Mouse (Mus musculus) limb, embryonic 15.5 days (tissue): Measurements from ENCODE around the gene Wdfy3. TPM values are rescaled to one million over a fixed set of nuclear protein-coding genes. Genes with fewer than 3 reads are reported as not detected.
"Not testable (repeated sequence)": the region's sequence is repeated elsewhere in the genome, so short reads cannot be mapped to it uniquely, and the experiment has no call there.

ENCODE experiments used
- ATAC-seq: fragments of 200-750 bp; cut with Nextera tagmentation; 2 replicates; pipeline ENCODE4 v1.8.0; 2017; ENCODE audit warnings: low read depth, moderate TSS enrichment; ENCODE audit not compliant: insufficient number of reproducible peaks, low FRiP score, low TSS enrichment
- H3K27ac ChIP-seq: fragments of 300-500 bp; sonication (generic); 2 replicates; pipeline ENCODE4 v1.5.1; 2015; ENCODE audit warnings: moderate library complexity, mild to moderate bottlenecking, inconsistent platforms
- H3K27me3 ChIP-seq: fragments of 300-500 bp; sonication (generic); 2 replicates; pipeline ENCODE4 v1.6.1; 2015; ENCODE audit warnings: inconsistent platforms
- H3K36me3 ChIP-seq: fragments of 300-500 bp; sonication (generic); 2 replicates; pipeline ENCODE4 v1.6.1; 2015; ENCODE audit warnings: inconsistent platforms
- H3K4me1 ChIP-seq: fragments of 300-500 bp; sonication (generic); 2 replicates; pipeline ENCODE4 v1.6.1; 2015; ENCODE audit warnings: inconsistent platforms
- H3K4me2 ChIP-seq: fragments of 300-500 bp; sonication (generic); 2 replicates; pipeline ENCODE4 v1.6.1; 2015; ENCODE audit warnings: mild to moderate bottlenecking, inconsistent platforms
- H3K4me3 ChIP-seq: fragments of 300-500 bp; sonication (generic); 2 replicates; pipeline ENCODE4 v1.5.1; 2015; ENCODE audit warnings: mild to moderate bottlenecking, inconsistent platforms
- H3K9ac ChIP-seq: fragments of 300-500 bp; sonication (generic); 2 replicates; pipeline ENCODE4 v1.6.1; 2015; ENCODE audit warnings: inconsistent platforms
- H3K9me3 ChIP-seq: fragments of 300-500 bp; sonication (generic); 2 replicates; pipeline ENCODE4 v1.6.1; 2016; ENCODE audit warnings: inconsistent platforms
- WGBS: fragments of 180-500 bp; shearing (Covaris S2); methylation state at CpG from one replicate; pipeline ENCODE4 v1.1.7; 2015; 5-methylcytosine and 5-hydroxymethylcytosine counted together
- polyA plus RNA-seq: library from polyadenylated mRNA; unstranded; fragments of >200 nt; fragmentation: Nextera tagmentation; extraction: Ambion mirVana; gene quantifications from 2 replicates; pipeline ENCODE4 v1.2.1, GENCODE M21; 2015

The Wdfy3 gene
- polyA plus RNA-seq, 1 experiment from 2014 or later, result 14.4 TPM

- Histone ChIP-seq H3K27me3 (no peaks in the 10 kb centered on the region), H3K9ac (no peak overlapping the region), H3K4me2 (no peak overlapping the region), H3K4me3 (no peak overlapping the region), H3K9me3 (no peaks in the 10 kb centered on the region), H3K27ac (no peak overlapping the region), H3K36me3 (peaks cover 87% of the 10 kb centered on the region), H3K4me1 (no peaks in the 10 kb centered on the region)
- WGBS, result 89% methylated on average over 10 of the region's 10 CpGs
- ATAC-seq, result no peak
Measured at GRCm38 (mm10) chr5:101858891-101859436, 210.8 kb downstream of the Wdfy3 start.

DNA sequence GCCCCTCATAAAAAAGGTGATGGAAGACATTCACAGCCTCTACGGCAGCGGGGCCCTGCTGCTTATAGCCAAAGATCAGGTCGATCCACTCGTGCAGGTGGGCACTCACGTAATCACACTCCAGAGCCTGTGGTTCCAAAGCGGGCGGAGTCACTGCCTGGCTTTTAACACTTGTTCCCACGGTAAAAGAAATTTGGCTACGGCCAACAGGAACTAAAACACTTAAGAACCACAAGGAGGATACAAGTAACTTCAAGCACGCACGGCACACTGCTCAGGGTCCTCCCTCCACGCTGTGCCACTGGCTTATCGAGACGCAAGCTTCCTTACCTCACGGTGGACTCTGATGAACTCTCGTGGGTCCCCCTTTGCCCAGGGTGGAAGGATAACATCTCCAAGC, 214.2 kb downstream of the Wdfy3 start:
- WGBS, result 87% methylated on average over 16 of the region's 16 CpGs
- Histone ChIP-seq H3K9me3 (no peaks in the 10 kb centered on the region), H3K4me1 (no peaks in the 10 kb centered on the region), H3K27me3 (no peaks in the 10 kb centered on the region), H3K4me2 (no peak overlapping the region), H3K27ac (no peak overlapping the region), H3K4me3 (no peak overlapping the region), H3K9ac (no peak overlapping the region), H3K36me3 (peaks cover 88% of the 10 kb centered on the region)
- no peak for ATAC-seq

DNA sequence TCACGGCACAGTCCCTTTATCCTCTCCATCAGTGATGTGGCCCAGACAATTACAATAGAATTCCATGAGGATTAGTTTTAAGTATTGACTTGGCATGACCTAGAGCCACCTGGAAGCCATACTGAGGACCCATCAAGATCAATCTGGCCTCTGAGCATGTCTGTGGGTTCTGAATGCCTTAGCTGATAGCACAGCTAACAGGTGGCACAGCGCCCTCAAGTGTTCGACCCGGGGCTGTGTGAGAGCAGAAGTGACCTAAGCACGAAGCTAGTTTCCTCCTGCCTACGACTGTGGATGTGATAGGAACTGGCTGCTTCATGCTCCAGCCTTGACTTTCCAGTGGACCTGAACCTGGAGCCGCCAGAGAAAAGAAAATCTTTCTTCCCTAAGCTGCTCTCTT, 215.1 kb downstream of the Wdfy3 start:
- no peak for ATAC-seq
- Histone ChIP-seq H3K36me3 (peaks cover 92% of the 10 kb centered on the region), H3K27ac (no peak overlapping the region), H3K4me3 (no peak overlapping the region), H3K27me3 (no peaks in the 10 kb centered on the region), H3K4me1 (no peaks in the 10 kb centered on the region), H3K9ac (no peak overlapping the region), H3K4me2 (no peak overlapping the region), H3K9me3 (no peaks in the 10 kb centered on the region)
- 91% methylated on average over 7 of the region's 7 CpGs for WGBS

DNA sequence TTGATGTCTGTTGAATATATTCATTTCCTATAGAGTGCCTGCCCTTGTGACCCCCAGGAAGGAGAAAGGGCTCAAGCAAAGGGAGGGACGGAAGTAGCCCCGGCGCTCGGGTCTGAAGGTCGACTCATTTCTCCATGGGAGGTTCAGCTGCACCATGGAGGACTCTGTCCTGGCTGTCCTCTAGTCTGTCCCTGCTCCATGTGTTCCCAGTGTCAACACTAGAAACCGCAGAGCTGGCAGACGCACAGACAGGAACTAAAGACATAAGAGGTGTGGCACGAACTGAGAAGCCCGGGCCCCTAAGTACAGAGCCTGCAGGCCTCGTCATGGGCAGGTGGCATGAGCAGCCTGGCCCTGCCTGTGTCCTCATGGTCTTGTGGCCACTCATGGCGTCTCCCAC, 215.6 kb downstream of the Wdfy3 start:
- H3K36me3 ChIP-seq, result peaks cover 91% of the 10 kb centered on the region
- no peak overlapping the region for H3K4me3 ChIP-seq
- H3K4me2 ChIP-seq, result no peak overlapping the region
- H3K9ac ChIP-seq, result no peak overlapping the region
- no peak overlapping the region for H3K27ac ChIP-seq
- H3K4me1 ChIP-seq, result no peaks in the 10 kb centered on the region
- WGBS, result 96% methylated on average over 11 of the region's 11 CpGs
- ATAC-seq, result no peak
- no peaks in the 10 kb centered on the region for H3K9me3 ChIP-seq
- H3K27me3 ChIP-seq, result no peaks in the 10 kb centered on the region

DNA sequence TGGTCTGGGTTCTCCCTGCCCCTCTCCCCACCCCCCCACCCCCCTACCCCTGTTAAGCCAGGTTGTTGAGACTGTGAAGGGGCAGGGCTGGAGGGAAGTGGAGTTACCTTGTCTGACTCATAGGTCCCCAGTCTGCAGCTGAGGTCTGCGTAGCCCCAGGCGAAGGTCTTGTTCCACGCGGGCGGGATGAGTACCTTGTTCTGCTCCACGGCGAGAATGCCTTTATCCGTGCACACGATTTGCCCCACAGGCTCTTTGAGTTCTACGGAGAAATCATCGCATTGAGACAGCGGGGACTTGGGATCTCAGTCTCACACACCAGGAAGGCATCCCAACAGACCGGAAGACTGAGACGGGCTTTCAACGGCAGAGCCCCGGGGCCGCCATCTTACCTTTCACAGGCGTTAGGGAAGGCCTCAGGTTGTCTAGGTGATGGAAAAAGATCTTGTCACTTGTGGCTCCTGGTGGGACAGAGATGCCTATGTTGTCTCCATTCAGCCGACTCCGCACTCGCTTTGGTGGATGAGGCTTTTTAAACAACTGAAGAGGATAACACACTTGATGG, 217.5 kb downstream of the Wdfy3 start:
- H3K9ac ChIP-seq, result no peak overlapping the region
- peaks cover 91% of the 10 kb centered on the region for H3K36me3 ChIP-seq
- H3K27me3 ChIP-seq, result no peaks in the 10 kb centered on the region
- 95% methylated on average over 21 of the region's 21 CpGs for WGBS
- H3K27ac ChIP-seq, result no peak overlapping the region
- H3K4me2 ChIP-seq, result no peak overlapping the region
- no peak overlapping the region for H3K4me3 ChIP-seq
- H3K4me1 ChIP-seq, result no peaks in the 10 kb centered on the region
- no peaks in the 10 kb centered on the region for H3K9me3 ChIP-seq
- ATAC-seq, result no peak

- no peaks in the 10 kb centered on the region for H3K27me3 ChIP-seq
- no peak overlapping the region for H3K27ac ChIP-seq
- WGBS, result 84% methylated on average over 7 of the region's 7 CpGs
- no peaks in the 10 kb centered on the region for H3K9me3 ChIP-seq
- no peak overlapping the region for H3K4me2 ChIP-seq
- ATAC-seq, result no peak
- no peak overlapping the region for H3K4me3 ChIP-seq
- peaks cover 98% of the 10 kb centered on the region for H3K36me3 ChIP-seq
- H3K4me1 ChIP-seq, result no peaks in the 10 kb centered on the region
- H3K9ac ChIP-seq, result no peak overlapping the region
Measured at GRCm38 (mm10) chr5:101851133-101851532, 218.6 kb downstream of the Wdfy3 start.

- 71% methylated on average over 4 of the region's 4 CpGs for WGBS
- H3K27me3 ChIP-seq, result no peaks in the 10 kb centered on the region
- H3K4me1 ChIP-seq, result no peaks in the 10 kb centered on the region
- H3K36me3 ChIP-seq, result peaks cover 98% of the 10 kb centered on the region
- H3K9me3 ChIP-seq, result no peaks in the 10 kb centered on the region
- no peak overlapping the region for H3K4me3 ChIP-seq
- no peak overlapping the region for H3K9ac ChIP-seq
- no peak for ATAC-seq
- no peak overlapping the region for H3K27ac ChIP-seq
- H3K4me2 ChIP-seq, result no peak overlapping the region
Measured at GRCm38 (mm10) chr5:101847762-101848161, 222.0 kb downstream of the Wdfy3 start.

DNA sequence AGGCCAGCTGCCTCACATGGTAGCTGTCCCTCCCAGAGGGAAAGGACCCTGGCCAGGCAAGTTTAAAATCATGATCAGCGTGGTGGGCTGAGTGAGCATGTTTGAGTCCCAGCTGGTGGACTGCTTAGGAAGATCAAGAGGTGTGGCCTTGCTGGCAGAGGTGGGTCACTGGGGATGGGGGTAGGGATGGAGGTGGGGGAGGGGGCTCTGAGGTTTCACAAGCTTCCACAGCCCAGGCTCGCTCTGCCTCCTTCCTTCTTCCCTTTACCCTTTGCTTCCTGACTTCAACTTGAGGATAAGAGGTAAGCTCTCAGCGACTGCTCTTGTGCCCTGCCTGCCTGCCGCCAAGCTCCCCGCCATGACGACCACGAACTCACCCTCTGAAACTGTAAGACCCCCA, 222.4 kb downstream of the Wdfy3 start:
- WGBS, result 86% methylated on average over 7 of the region's 7 CpGs
- Histone ChIP-seq H3K27ac (no peak overlapping the region), H3K27me3 (no peaks in the 10 kb centered on the region), H3K4me3 (no peak overlapping the region), H3K4me1 (no peaks in the 10 kb centered on the region), H3K9ac (no peak overlapping the region), H3K4me2 (no peak overlapping the region), H3K9me3 (no peaks in the 10 kb centered on the region), H3K36me3 (peaks cover 98% of the 10 kb centered on the region)
- no peak for ATAC-seq

- Histone ChIP-seq H3K27me3 (no peaks in the 10 kb centered on the region), H3K4me3 (no peak overlapping the region), H3K4me1 (no peaks in the 10 kb centered on the region), H3K27ac (no peak overlapping the region), H3K4me2 (no peak overlapping the region), H3K36me3 (peaks cover 98% of the 10 kb centered on the region), H3K9ac (no peak overlapping the region), H3K9me3 (no peaks in the 10 kb centered on the region)
- no peak for ATAC-seq
- 97% methylated on average over 8 of the region's 8 CpGs for WGBS
Measured at GRCm38 (mm10) chr5:101845930-101846329, 223.8 kb downstream of the Wdfy3 start.

- Histone ChIP-seq H3K9me3 (no peaks in the 10 kb centered on the region), H3K4me2 (no peak overlapping the region), H3K36me3 (peaks cover 98% of the 10 kb centered on the region), H3K9ac (no peak overlapping the region), H3K27me3 (no peaks in the 10 kb centered on the region), H3K4me1 (no peaks in the 10 kb centered on the region), H3K27ac (no peak overlapping the region), H3K4me3 (no peak overlapping the region)
- 95% methylated on average over 14 of the region's 14 CpGs for WGBS
- ATAC-seq, result no peak
Measured at GRCm38 (mm10) chr5:101845011-101845410, 224.7 kb downstream of the Wdfy3 start.

DNA sequence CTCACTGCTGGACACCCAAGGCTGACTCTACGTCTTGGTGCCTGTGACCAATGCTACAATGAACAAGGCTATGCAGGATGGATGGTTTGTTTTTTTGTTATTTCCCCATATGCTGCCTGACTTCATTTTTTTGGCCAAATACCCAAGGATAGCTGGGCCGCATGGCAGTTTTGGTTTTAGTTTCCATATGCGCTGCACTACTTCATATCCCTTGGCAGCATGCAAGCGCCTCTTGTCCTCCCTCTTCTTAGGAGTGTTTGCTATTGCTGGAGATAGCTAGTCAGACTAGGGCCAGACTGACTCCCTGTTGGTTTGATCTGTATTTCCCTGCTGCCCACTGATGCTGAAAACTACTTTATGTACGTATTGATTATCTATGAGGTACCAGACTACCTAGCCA, 229.2 kb downstream of the Wdfy3 start:
- Histone ChIP-seq H3K9ac (no peak overlapping the region), H3K27me3 (no peaks in the 10 kb centered on the region), H3K4me3 (no peak overlapping the region), H3K9me3 (no peaks in the 10 kb centered on the region), H3K4me1 (no peaks in the 10 kb centered on the region), H3K36me3 (peaks cover 91% of the 10 kb centered on the region), H3K4me2 (no peak overlapping the region), H3K27ac (no peak overlapping the region)
- WGBS, result 96% methylated on average over 5 of the region's 5 CpGs
- ATAC-seq, result no peak

- not testable (repeated sequence) for H3K9me3 ChIP-seq, H3K4me1 ChIP-seq, ATAC-seq, H3K27me3 ChIP-seq, H3K4me2 ChIP-seq, H3K27ac ChIP-seq, H3K4me3 ChIP-seq, H3K9ac ChIP-seq
- H3K36me3 ChIP-seq, result peaks cover 80% of the 10 kb centered on the region
- 94% methylated on average over 2 of the region's 2 CpGs for WGBS
Measured at GRCm38 (mm10) chr5:101837605-101838004, 232.1 kb downstream of the Wdfy3 start.

- Histone ChIP-seq H3K4me3 (no peak overlapping the region), H3K4me2 (no peak overlapping the region), H3K4me1 (no peaks in the 10 kb centered on the region), H3K36me3 (peaks cover 79% of the 10 kb centered on the region), H3K9ac (no peak overlapping the region), H3K27ac (no peak overlapping the region), H3K9me3 (no peaks in the 10 kb centered on the region), H3K27me3 (no peaks in the 10 kb centered on the region)
- WGBS, result 74% methylated on average over 11 of the region's 11 CpGs
- no peak for ATAC-seq
Measured at GRCm38 (mm10) chr5:101836221-101836620, 233.5 kb downstream of the Wdfy3 start.
